Mouse (Mus musculus) midbrain, embryonic 13.5 days (tissue): ENCODE data around the gene Bbs9. TPM values are rescaled to one million over a fixed set of nuclear protein-coding genes. Genes with fewer than 3 reads are reported as not detected.

Experiments
- ATAC-seq: fragments of 200-750 bp; cut with Nextera tagmentation; 2 replicates; pipeline ENCODE4 v1.8.0; 2017; ENCODE audit warnings: mild to moderate bottlenecking, moderate TSS enrichment, moderate library complexity
- H3K27ac ChIP-seq: fragments of 300-500 bp; sonication (generic); 2 replicates; pipeline ENCODE4 v1.5.1; 2015; ENCODE audit warnings: inconsistent platforms, mild to moderate bottlenecking, moderate library complexity
- H3K27me3 ChIP-seq: fragments of 300-500 bp; sonication (generic); 2 replicates; pipeline ENCODE4 v1.6.1; 2015; ENCODE audit warnings: mild to moderate bottlenecking, inconsistent platforms
- H3K36me3 ChIP-seq: fragments of 300-500 bp; sonication (generic); 2 replicates; pipeline ENCODE4 v1.6.1; 2015; ENCODE audit warnings: mild to moderate bottlenecking, inconsistent platforms
- H3K4me1 ChIP-seq: fragments of 300-500 bp; sonication (generic); replicated peaks from 2 replicates; pipeline ENCODE4 v1.6.1; 2015; ENCODE audit warnings: inconsistent platforms
- H3K4me2 ChIP-seq: fragments of 300-500 bp; sonication (generic); replicated peaks from 2 replicates; pipeline ENCODE4 v1.6.1; 2015; ENCODE audit warnings: moderate library complexity, mild to moderate bottlenecking, inconsistent platforms
- H3K4me3 ChIP-seq: fragments of 300-500 bp; sonication (generic); replicated peaks from 2 replicates; pipeline ENCODE4 v1.5.1; 2015; ENCODE audit warnings: mild to moderate bottlenecking, inconsistent platforms
- H3K9ac ChIP-seq: fragments of 300-500 bp; sonication (generic); replicated peaks from 2 replicates; pipeline ENCODE4 v1.6.1; 2015; ENCODE audit warnings: mild to moderate bottlenecking, inconsistent platforms
- H3K9me3 ChIP-seq: fragments of 300-500 bp; sonication (generic); 2 replicates; pipeline ENCODE4 v1.6.1; 2016; ENCODE audit warnings: mild to moderate bottlenecking, inconsistent platforms
- WGBS: fragments of 180-500 bp; shearing (Covaris S2); methylation state at CpG from one replicate; pipeline ENCODE4 v1.1.7; 2015; 5-methylcytosine and 5-hydroxymethylcytosine counted together
- polyA plus RNA-seq: library from polyadenylated mRNA; unstranded; fragments of >200 nt; fragmentation: Nextera tagmentation; extraction: Ambion mirVana; gene quantifications from 2 replicates; pipeline ENCODE4 v1.2.1, GENCODE M21; 2015

Gene Bbs9
- polyA plus RNA-seq, result 22.5 and 23.8 TPM in 2 replicates

GRCm38 (mm10) chr9:22475424-22475868 is at the start of gene Bbs9:
Gene Bbs9, plus strand, starts transcription at chr9:22475715.
- peak within 1 kb of the TSS; percentile 67 for H3K27ac ChIP-seq
- H3K27me3 ChIP-seq, result no peaks in the 10 kb centered on the region
- no peaks in the 10 kb centered on the region for H3K36me3 ChIP-seq
- peak within 1 kb of the TSS; percentile 69 for H3K4me3 ChIP-seq
- under 1% methylated on average over 25 of the region's 25 CpGs for WGBS
- H3K9ac ChIP-seq, result peak within 1 kb of the TSS; percentile 66
- no peaks in the 10 kb centered on the region for H3K9me3 ChIP-seq
- peaks cover 15% of the 10 kb centered on the region for H3K4me1 ChIP-seq
- peak; percentile 100 for ATAC-seq
- H3K4me2 ChIP-seq, result peak within 1 kb of the TSS; percentile 64

GRCm38 (mm10) chr9:22428028-22428665 is 47.4 kb upstream of the Bbs9 start:
- 31% methylated on average over 3 of the region's 4 CpGs for WGBS
- peaks cover 4% of the 10 kb centered on the region; the same call in 1 of the 2 replicates for H3K36me3 ChIP-seq
- no peak for ATAC-seq
- no peak overlapping the region for H3K4me3 ChIP-seq
- no peak overlapping the region for H3K4me2 ChIP-seq
- H3K9ac ChIP-seq, result no peak overlapping the region
- 0 out of 2 replicates have a peak, but pooled peaks cover 11% of the 10 kb centered on the region for H3K4me1 ChIP-seq
- no peak overlapping the region for H3K27ac ChIP-seq
- H3K9me3 ChIP-seq, result no peaks in the 10 kb centered on the region
- no peaks in the 10 kb centered on the region for H3K27me3 ChIP-seq

GRCm38 (mm10) chr9:22428666-22429410 is 46.7 kb upstream of the Bbs9 start:
- Histone ChIP-seq H3K36me3 (peaks cover 4% of the 10 kb centered on the region; the same call in 1 of the 2 replicates), H3K27ac (no peak overlapping the region), H3K9me3 (no peaks in the 10 kb centered on the region), H3K4me3 (no peak overlapping the region), H3K4me1 (0 out of 2 replicates have a peak, but pooled peaks cover 11% of the 10 kb centered on the region), H3K27me3 (no peaks in the 10 kb centered on the region), H3K9ac (no peak overlapping the region), H3K4me2 (no peak overlapping the region)
- 78% methylated on average over 14 of the region's 14 CpGs for WGBS
- no peak for ATAC-seq

GRCm38 (mm10) chr9:22429533-22430241 is 45.8 kb upstream of the Bbs9 start:
- no peak overlapping the region for H3K4me2 ChIP-seq
- WGBS, result 54% methylated on average over 15 of the region's 15 CpGs
- H3K4me3 ChIP-seq, result no peak overlapping the region
- H3K4me1 ChIP-seq, result 0 out of 2 replicates have a peak, but pooled peaks cover 11% of the 10 kb centered on the region
- peaks cover 7% of the 10 kb centered on the region; the same call in 1 of the 2 replicates for H3K36me3 ChIP-seq
- no peaks in the 10 kb centered on the region for H3K9me3 ChIP-seq
- ATAC-seq, result no peak
- H3K9ac ChIP-seq, result no peak overlapping the region
- no peak overlapping the region for H3K27ac ChIP-seq
- H3K27me3 ChIP-seq, result no peaks in the 10 kb centered on the region

GRCm38 (mm10) chr9:22430315-22430840 is 45.1 kb upstream of the Bbs9 start:
- 31% methylated on average over 5 of the region's 5 CpGs for WGBS

GRCm38 (mm10) chr9:22433221-22433620 is 42.3 kb upstream of the Bbs9 start:
- ATAC-seq, result no peak
- Histone ChIP-seq H3K36me3 (peaks cover 10% of the 10 kb centered on the region; the same call in 1 of the 2 replicates), H3K4me2 (no peak overlapping the region), H3K9ac (no peak overlapping the region), H3K4me1 (0 out of 2 replicates have a peak, but pooled peaks cover 10% of the 10 kb centered on the region), H3K27me3 (no peaks in the 10 kb centered on the region), H3K4me3 (no peak overlapping the region), H3K9me3 (no peaks in the 10 kb centered on the region), H3K27ac (no peak overlapping the region)
- 77% methylated on average over 2 of the region's 2 CpGs for WGBS

More at GRCm38 (mm10) chr9:22430315-22430840, 45.1 kb upstream of the Bbs9 start:
- Histone ChIP-seq H3K36me3 (peaks cover 10% of the 10 kb centered on the region; the same call in 1 of the 2 replicates), H3K9ac (no peak overlapping the region), H3K4me2 (no peak overlapping the region), H3K4me3 (no peak overlapping the region), H3K9me3 (no peaks in the 10 kb centered on the region), H3K4me1 (0 out of 2 replicates have a peak, but pooled peaks cover 11% of the 10 kb centered on the region), H3K27me3 (no peaks in the 10 kb centered on the region), H3K27ac (no peak overlapping the region)
- ATAC-seq, result no peak

- Histone ChIP-seq H3K9me3 (no peaks in the 10 kb centered on the region), H3K4me2 (no peak overlapping the region), H3K27ac (no peak overlapping the region), H3K4me3 (no peak overlapping the region), H3K27me3 (no peaks in the 10 kb centered on the region), H3K4me1 (0 out of 2 replicates have a peak, but pooled peaks cover 5% of the 10 kb centered on the region), H3K36me3 (peaks cover 10% of the 10 kb centered on the region; the same call in 1 of the 2 replicates), H3K9ac (no peak overlapping the region)
- 93% methylated on average over 2 of the region's 2 CpGs for WGBS
- ATAC-seq, result no peak
These were observed 41.4 kb upstream of the Bbs9 start for GRCm38 (mm10) chr9:22434101-22434500.

GRCm38 (mm10) chr9:22438826-22439225 is 36.7 kb upstream of the Bbs9 start:
- no peak overlapping the region for H3K9ac ChIP-seq
- 78% methylated on average over 1 of the region's 1 CpGs for WGBS
- H3K27me3 ChIP-seq, result no peaks in the 10 kb centered on the region
- 0 out of 2 replicates have a peak, but pooled peaks cover 2% of the 10 kb centered on the region for H3K9me3 ChIP-seq
- H3K27ac ChIP-seq, result no peak overlapping the region
- no peak overlapping the region for H3K4me2 ChIP-seq
- ATAC-seq, result no peak
- no peak overlapping the region for H3K4me3 ChIP-seq
- peaks cover 16% of the 10 kb centered on the region for H3K36me3 ChIP-seq
- H3K4me1 ChIP-seq, result no peaks in the 10 kb centered on the region

- no peak overlapping the region for H3K4me3 ChIP-seq
- H3K27me3 ChIP-seq, result no peaks in the 10 kb centered on the region
- no peak for ATAC-seq
- H3K4me1 ChIP-seq, result no peaks in the 10 kb centered on the region
- H3K4me2 ChIP-seq, result no peak overlapping the region
- peaks cover 28% of the 10 kb centered on the region for H3K36me3 ChIP-seq
- 0 out of 2 replicates have a peak, but pooled peaks cover 2% of the 10 kb centered on the region for H3K9me3 ChIP-seq
- H3K9ac ChIP-seq, result no peak overlapping the region
- no peak overlapping the region for H3K27ac ChIP-seq
- WGBS, result 93% methylated on average over 10 of the region's 10 CpGs
These were observed 32.4 kb upstream of the Bbs9 start for GRCm38 (mm10) chr9:22443157-22443556.

GRCm38 (mm10) chr9:22445123-22445522 is 30.4 kb upstream of the Bbs9 start:
- 0 out of 2 replicates have a peak, but pooled peaks cover 2% of the 10 kb centered on the region for H3K9me3 ChIP-seq
- no peak overlapping the region for H3K27ac ChIP-seq
- H3K4me2 ChIP-seq, result no peak overlapping the region
- no peaks in the 10 kb centered on the region for H3K4me1 ChIP-seq
- H3K4me3 ChIP-seq, result no peak overlapping the region
- no peaks in the 10 kb centered on the region for H3K27me3 ChIP-seq
- 89% methylated on average over 1 of the region's 1 CpGs for WGBS
- no peak overlapping the region for H3K9ac ChIP-seq
- no peak for ATAC-seq
- H3K36me3 ChIP-seq, result peaks cover 47% of the 10 kb centered on the region

- Histone ChIP-seq H3K4me1 (no peaks in the 10 kb centered on the region), H3K27me3 (no peaks in the 10 kb centered on the region), H3K9me3 (no peaks in the 10 kb centered on the region), H3K4me2 (no peak overlapping the region), H3K9ac (no peak overlapping the region), H3K4me3 (no peak overlapping the region), H3K27ac (no peak overlapping the region), H3K36me3 (peaks cover 60% of the 10 kb centered on the region)
- ATAC-seq, result no peak
- WGBS, result 96% methylated on average over 5 of the region's 5 CpGs
These were observed 28.3 kb upstream of the Bbs9 start for GRCm38 (mm10) chr9:22447213-22447612.
